Mouse (Mus musculus) Patski (cell line): ENCODE measurements around the gene Apmap. TPM values are rescaled to one million over a fixed set of nuclear protein-coding genes. Genes with fewer than 3 reads are reported as not detected.

ENCODE experiments used
- ATAC-seq: fragments of 100-300 bp; one replicate; pipeline ENCODE4 v1.8.0; 2021
- CTCF ChIA-PET: fragments of 350-600 bp; sonication (Branson Sonifier 250); formaldehyde crosslinking; loops from one replicate; lab custom pipeline; 2022; ENCODE audit warnings: inconsistent platforms; lab: Charles Lee
- POLR2A ChIA-PET: fragments of 350-600 bp; sonication (Branson Sonifier 250); formaldehyde crosslinking; loops from one replicate; lab custom pipeline; 2022; ENCODE audit warnings: antibody characterized with exemption, inconsistent platforms; lab: Charles Lee
- DNase-seq: peaks from one replicate; pipeline ENCODE4 v3.0.0-alpha.2; 2011; ENCODE audit warnings: low read depth, low spot score
- H3K27me3 ChIP-seq: fragments of 371-371 bp; one replicate; pipeline ENCODE4 v1.5.1; 2021
- CTCF ChIP-seq: fragments of 100-300 bp; IDR thresholded peaks from one replicate; pipeline ENCODE4 v1.5.1; 2021
- in situ Hi-C: fragments of 300-500 bp; cut with MboI; formaldehyde crosslinking; loops from 3 replicates; pipeline ENCODE4 v1.11.1; 2018; ENCODE audit warnings: low pct_unique_long_range_greater_than_20kb, mixed read lengths
- polyA plus RNA-seq: library from polyadenylated mRNA; unstranded; gene quantifications from one replicate; pipeline ENCODE4 v1.2.3, GENCODE M21; 2021

Apmap gene
- polyA plus RNA-seq, 1 experiment from 2014 or later, result 68.9 TPM

DNA sequence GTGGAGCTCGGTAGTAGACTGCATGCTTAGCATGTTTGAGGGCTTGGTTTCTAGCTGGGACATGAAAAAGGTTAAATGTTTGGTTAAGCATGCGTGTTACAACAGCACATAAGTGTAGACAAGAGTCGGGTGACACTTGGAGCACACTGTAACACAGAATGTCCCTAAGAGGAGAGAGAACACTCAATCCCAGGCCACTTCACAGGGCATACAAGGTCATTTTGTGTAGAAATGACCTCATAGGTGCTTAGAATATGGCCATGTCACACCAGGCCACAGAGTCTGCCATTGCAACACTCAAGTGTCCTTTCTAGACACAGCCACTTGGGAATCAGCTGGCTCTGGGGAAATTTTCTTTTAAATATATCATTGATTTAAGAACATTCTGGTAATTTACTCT lies 15.6 kb upstream of the Apmap start:
- ATAC-seq, result no peak

GRCm38 (mm10) chr2:150621698-150622097 lies 13.3 kb upstream of the Apmap start:
- peaks cover 20% of the 10 kb centered on the region for H3K27me3 ChIP-seq
- TF ChIP-seq CTCF, result no peak
- in situ Hi-C loops, result no loop called here
- DNase-seq (no peak), ATAC-seq (no peak)
- POLR2A ChIA-PET, result no interaction called here
- CTCF ChIA-PET, result no interaction called here

More for the DNA sequence above, 15.6 kb upstream of the Apmap start:
- no peak for DNase-seq
- POLR2A ChIA-PET, result no interaction called here
- H3K27me3 ChIP-seq, result peaks cover 17% of the 10 kb centered on the region
- CTCF ChIA-PET, result no interaction called here
- in situ Hi-C loops, result no loop called here
- TF ChIP-seq CTCF, result no peak

DNA sequence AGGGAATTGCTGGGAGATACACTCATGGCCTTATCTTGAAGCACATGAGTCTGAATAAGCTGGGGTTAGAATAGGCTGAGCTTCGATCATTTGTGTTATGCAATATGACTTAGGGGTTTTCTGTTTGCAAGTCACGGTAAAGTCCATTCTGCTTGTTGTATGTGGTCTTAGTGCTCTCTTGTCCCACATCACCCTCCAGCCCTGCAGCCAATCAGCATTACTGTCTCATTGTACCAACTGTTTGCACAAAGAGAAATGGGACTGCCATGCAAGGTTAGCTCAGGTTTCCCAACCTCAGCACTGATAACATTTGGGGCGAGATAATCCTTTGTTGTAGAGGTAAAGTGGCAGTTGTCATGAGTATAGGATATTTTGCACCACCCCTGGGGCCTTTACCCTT lies 1.7 kb upstream of the Apmap start:
- POLR2A ChIA-PET, result interaction anchor here (0.7 kb wide), 1 partner anchor 50 kb away, joined by 4 read pairs; no protein-coding TSS in a partner anchor
- ATAC-seq (no peak), DNase-seq (no peak)
- TF ChIP-seq CTCF, result no peak
- in situ Hi-C loops, result no loop called here
- CTCF ChIA-PET, result interaction anchor here (1.5 kb wide), 1 partner anchor 63 kb away, joined by 3 read pairs; no protein-coding TSS in a partner anchor
- peaks cover 8% of the 10 kb centered on the region for H3K27me3 ChIP-seq

- ChIA-PET POLR2A (no interaction called here), CTCF (interaction anchor here (1.1 to 1.5 kb wide), 2 partner anchors 64 to 66 kb away, joined by 3 read pairs; no protein-coding TSS in a partner anchor)
- TF ChIP-seq CTCF, result peak; percentile 72
- ATAC-seq (peak; percentile 74), DNase-seq (peak; percentile 24)
- in situ Hi-C loops, result loop anchor here (5.0 kb wide), 2 partner anchors 63 to 138 kb away; partner anchors contain the start of gene Entpd6
- peaks cover 6% of the 10 kb centered on the region for H3K27me3 ChIP-seq
These were observed 649 bp upstream of the Apmap start for GRCm38 (mm10) chr2:150608872-150609560.

GRCm38 (mm10) chr2:150607086-150607485 lies 1.3 kb downstream of the Apmap start:
- DNase-seq (no peak), ATAC-seq (no peak)
- in situ Hi-C loops, result loop anchor here (5.0 kb wide), 2 partner anchors 65 to 140 kb away; partner anchors contain the start of gene Entpd6
- CTCF ChIA-PET, result no interaction called here
- POLR2A ChIA-PET, result no interaction called here
- no peak for TF ChIP-seq CTCF
- no peaks in the 10 kb centered on the region for H3K27me3 ChIP-seq

- ChIA-PET CTCF (no interaction called here), POLR2A (no interaction called here)
- ATAC-seq, result no peak
- no peak for DNase-seq
- in situ Hi-C loops, result loop anchor here (5.0 kb wide), 2 partner anchors 67 to 142 kb away; partner anchors contain the start of gene Entpd6
- no peak for TF ChIP-seq CTCF
- H3K27me3 ChIP-seq, result no peaks in the 10 kb centered on the region
These were observed 3.6 kb downstream of the Apmap start for GRCm38 (mm10) chr2:150604802-150605201.

GRCm38 (mm10) chr2:150602166-150602565 lies 6.2 kb downstream of the Apmap start:
- POLR2A ChIA-PET, result no interaction called here
- ATAC-seq (no peak), DNase-seq (no peak)
- in situ Hi-C loops, result no loop called here
- no peaks in the 10 kb centered on the region for H3K27me3 ChIP-seq
- CTCF ChIA-PET, result no interaction called here
- no peak for TF ChIP-seq CTCF

DNA sequence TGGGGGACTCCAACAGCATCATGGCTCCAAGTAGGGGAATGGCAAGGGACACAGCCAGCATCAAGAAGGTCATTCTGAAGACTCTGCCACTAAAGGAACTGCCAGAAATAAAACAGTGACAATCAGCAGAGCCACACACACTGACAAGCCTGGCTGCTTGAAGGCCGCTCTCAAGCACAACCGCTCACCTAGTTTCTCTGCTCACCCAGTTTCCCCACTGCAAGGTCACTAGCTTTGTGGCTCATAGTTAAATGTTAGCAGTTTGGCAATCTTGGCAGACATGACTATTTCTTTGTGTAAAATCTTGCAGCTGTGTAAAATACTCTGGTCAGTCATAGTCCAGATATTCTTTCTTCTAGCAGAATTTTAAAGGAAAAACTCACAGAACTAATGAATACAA lies 8.1 kb downstream of the Apmap start:
- in situ Hi-C loops, result no loop called here
- ATAC-seq (no peak), DNase-seq (no peak)
- TF ChIP-seq CTCF, result no peak
- H3K27me3 ChIP-seq, result no peaks in the 10 kb centered on the region
- ChIA-PET POLR2A (interaction anchor here (0.5 kb wide), 1 partner anchor 1730 kb away, joined by 4 read pairs; no protein-coding TSS in a partner anchor), CTCF (no interaction called here)

GRCm38 (mm10) chr2:150595411-150596190 lies 12.8 kb downstream of the Apmap start:
- DNase-seq, result no peak
- ChIA-PET POLR2A (no interaction called here), CTCF (interaction anchor here (1.4 to 2.3 kb wide), 3 partner anchors 9 to 37 kb away, joined by 3 to 5 read pairs (median 4); no protein-coding TSS in a partner anchor)
- no peak for TF ChIP-seq CTCF
- in situ Hi-C loops, result no loop called here
- H3K27me3 ChIP-seq, result no peaks in the 10 kb centered on the region
- no peak for ATAC-seq

GRCm38 (mm10) chr2:150589076-150589475 lies 19.3 kb downstream of the Apmap start:
- DNase-seq, result no peak
- in situ Hi-C loops, result no loop called here

More at GRCm38 (mm10) chr2:150589076-150589475, 19.3 kb downstream of the Apmap start:
- no peaks in the 10 kb centered on the region for H3K27me3 ChIP-seq
- ATAC-seq, result no peak
- ChIA-PET CTCF (no interaction called here), POLR2A (no interaction called here)
- no peak for TF ChIP-seq CTCF
